In genomic region chr17:91079096-91079495, GRCm38 (mm10) we compare ENCODE assay signal across 24 mouse cellular contexts. TPM values are rescaled to one million over a fixed set of nuclear protein-coding genes. Genes with fewer than 3 reads are reported as not detected.
DNase-seq lines count a peak whose midpoint lies in the region; ATAC-seq and TF ChIP-seq lines count a peak whose summit lies in the region.
"Had no signal": no experiment of that assay in that cellular context is flagged by ENCODE, and none has a peak within 500 bp of the region (broad histone marks: within the 10 kb centered on the region; RNA-seq: fewer than 3 reads in every experiment).

No protein-coding gene starts in this region.

- H3K27me3 ChIP-seq in hindbrain, postnatal 0 days (ENCODE audit: insufficient read depth, low read length) = no peaks in the 10 kb centered on the region
- H3K27me3 ChIP-seq in hindbrain, embryonic 13.5 days = no peaks in the 10 kb centered on the region
- no peaks in the 10 kb centered on the region for H3K27me3 ChIP-seq in midbrain, postnatal 0 days (ENCODE audit: insufficient read depth, low read length)
- peaks cover 36% of the 10 kb centered on the region for H3K27me3 ChIP-seq in midbrain, embryonic 10.5 days (ENCODE audit: low read depth, poor library complexity, severe bottlenecking)
- H3K27me3 ChIP-seq: embryonic facial prominence, embryonic 15.5 days; hindbrain, embryonic 12.5 days; intestine, embryonic 15.5 days had no signal

- no peak overlapping the region for H3K27ac ChIP-seq in hindbrain, postnatal 0 days
- no peak overlapping the region for H3K27ac ChIP-seq in hindbrain, embryonic 13.5 days
- no peak overlapping the region for H3K27ac ChIP-seq in midbrain, postnatal 0 days (ENCODE audit: low read depth, low read length)
- H3K27ac ChIP-seq in midbrain, embryonic 10.5 days (replicated peaks) = no peak overlapping the region
- H3K27ac ChIP-seq: embryonic facial prominence, embryonic 15.5 days; forebrain, embryonic 10.5 days; gastrocnemius, adult 2 months; heart, embryonic 10.5 days; hindbrain, embryonic 12.5 days; intestine, embryonic 15.5 days had no signal

- no peak for ATAC-seq in hindbrain, postnatal 0 days
- ATAC-seq in hindbrain, embryonic 13.5 days (ENCODE audit: low FRiP score) = no peak
- ATAC-seq in midbrain, postnatal 0 days (ENCODE audit: low FRiP score) = no peak
- ATAC-seq: CD4-positive, CD25-positive, alpha-beta regulatory T cell, adult 4 months; intestine, embryonic 15.5 days had no signal

- H3K36me3 ChIP-seq in hindbrain, postnatal 0 days (ENCODE audit: insufficient read depth, low read length) = no peaks in the 10 kb centered on the region
- no peaks in the 10 kb centered on the region for H3K36me3 ChIP-seq in hindbrain, embryonic 13.5 days
- H3K36me3 ChIP-seq in midbrain, postnatal 0 days (ENCODE audit: insufficient read depth, low read length) = no peaks in the 10 kb centered on the region
- no peaks in the 10 kb centered on the region for H3K36me3 ChIP-seq in midbrain, embryonic 10.5 days
- H3K36me3 ChIP-seq: embryonic facial prominence, embryonic 15.5 days; forebrain, embryonic 10.5 days; G1E; heart, embryonic 10.5 days; hindbrain, embryonic 12.5 days; intestine, embryonic 15.5 days had no signal

- no peak overlapping the region for H3K4me3 ChIP-seq in hindbrain, postnatal 0 days (ENCODE audit: low read length)
- no peak overlapping the region for H3K4me3 ChIP-seq in hindbrain, embryonic 13.5 days
- no peak overlapping the region for H3K4me3 ChIP-seq in midbrain, postnatal 0 days (ENCODE audit: low read depth, low read length)
- no peak overlapping the region for H3K4me3 ChIP-seq in midbrain, embryonic 10.5 days
- H3K4me3 ChIP-seq: embryonic facial prominence, embryonic 15.5 days; erythroblast, embryonic 14.5 days; forebrain, embryonic 10.5 days; gastrocnemius, adult 2 months; heart, embryonic 10.5 days; hindbrain, embryonic 12.5 days; intestine, embryonic 15.5 days had no signal

- no peak overlapping the region for H3K4me2 ChIP-seq in hindbrain, postnatal 0 days (ENCODE audit: low read depth, low read length)
- H3K4me2 ChIP-seq in hindbrain, embryonic 13.5 days = no peak overlapping the region
- H3K4me2 ChIP-seq in midbrain, postnatal 0 days (ENCODE audit: low read depth, low read length, poor library complexity, severe bottlenecking) = no peak overlapping the region
- H3K4me2 ChIP-seq: embryonic facial prominence, embryonic 15.5 days; hindbrain, embryonic 12.5 days; intestine, embryonic 15.5 days had no signal

- no peak overlapping the region for H3K9ac ChIP-seq in hindbrain, postnatal 0 days (replicated peaks; ENCODE audit: low read length)
- H3K9ac ChIP-seq in hindbrain, embryonic 13.5 days = no peak overlapping the region
- H3K9ac ChIP-seq in midbrain, postnatal 0 days (replicated peaks; ENCODE audit: low read length, poor library complexity, severe bottlenecking) = no peak overlapping the region
- H3K9ac ChIP-seq: embryonic facial prominence, embryonic 15.5 days; hindbrain, embryonic 12.5 days; intestine, embryonic 15.5 days had no signal

- no peaks in the 10 kb centered on the region for H3K4me1 ChIP-seq in hindbrain, postnatal 0 days (ENCODE audit: insufficient read depth, low read length)
- H3K4me1 ChIP-seq in hindbrain, embryonic 13.5 days (replicated peaks) = peaks cover 5% of the 10 kb centered on the region
- peaks cover 3% of the 10 kb centered on the region; the same call in 1 of the 2 replicates for H3K4me1 ChIP-seq in midbrain, postnatal 0 days (ENCODE audit: insufficient read depth, low read length)
- peaks cover 9% of the 10 kb centered on the region; the same call in 1 of the 2 replicates for H3K4me1 ChIP-seq in midbrain, embryonic 10.5 days
- H3K4me1 ChIP-seq: embryonic facial prominence, embryonic 15.5 days; heart, embryonic 10.5 days; hindbrain, embryonic 12.5 days; intestine, embryonic 15.5 days had no signal

- H3K9me3 ChIP-seq in hindbrain, postnatal 0 days (ENCODE audit: low read length) = no peaks in the 10 kb centered on the region
- H3K9me3 ChIP-seq in hindbrain, embryonic 13.5 days = no peaks in the 10 kb centered on the region
- H3K9me3 ChIP-seq in midbrain, postnatal 0 days (ENCODE audit: low read length) = no peaks in the 10 kb centered on the region
- H3K9me3 ChIP-seq in midbrain, embryonic 10.5 days (replicated peaks) = no peaks in the 10 kb centered on the region
- H3K9me3 ChIP-seq: embryonic facial prominence, embryonic 15.5 days; forebrain, embryonic 10.5 days; G1E; heart, embryonic 10.5 days; hindbrain, embryonic 12.5 days; intestine, embryonic 15.5 days had no signal

- DNase-seq in hindbrain, postnatal 0 days (ENCODE audit: low spot score) = peak; percentile 43
- peak; percentile 27 for DNase-seq in midbrain, postnatal 0 days (ENCODE audit: low spot score)
- DNase-seq in midbrain, embryonic 10.5 days (ENCODE audit: low spot score) = no peak
- peak; percentile 2 for DNase-seq in gonadal fat pad, adult 2 months (ENCODE audit: low read depth)
- no peak for DNase-seq in T-cell, adult 2 months (ENCODE audit: low spot score)
- DNase-seq: adrenal gland, postnatal 10 days; B cell, adult 2 months; cerebellum, adult 18-20 months; cerebellum, adult 9-11 months; cerebellum, postnatal 36 days; gastrocnemius, adult 2 months; gastrocnemius, postnatal 25 days; heart, adult 18-20 months; heart, postnatal 10 days; heart, postnatal 4 days had no signal

- TF ChIP-seq CTCF in hindbrain, postnatal 0 days (IDR thresholded peaks at IDR 0.05; ENCODE audit: low read depth) = no peak
- no peak for TF ChIP-seq CTCF in midbrain, postnatal 0 days (IDR thresholded peaks at IDR 0.05)

RNA-seq across cellular contexts. Expression of gene Nrxn1, which starts 13.8 kb away (rescaled TPM):
- 487 and 584 TPM in 2 replicates for total RNA-seq in hindbrain, postnatal 0 days (2014; rRNA removed)
- 198 and 217 TPM in 2 replicates for polyA plus RNA-seq in hindbrain, postnatal 0 days (2015; fragmentation: Nextera tagmentation; extraction: Ambion mirVana)
- 142 and 143 TPM in 2 replicates for polyA plus RNA-seq in hindbrain, embryonic 13.5 days (2015; fragmentation: Nextera tagmentation; extraction: Ambion mirVana)
- total RNA-seq in midbrain, postnatal 0 days (2014; rRNA removed) = 472 and 498 TPM in 2 replicates
- polyA plus RNA-seq in midbrain, postnatal 0 days (2015; fragmentation: Nextera tagmentation; extraction: Ambion mirVana) = 209 and 240 TPM in 2 replicates
- polyA plus RNA-seq in midbrain, embryonic 10.5 days (2016; fragmentation: Nextera tagmentation; extraction: Ambion mirVana) = 4.2 and 8.3 TPM in 2 replicates
- polyA plus RNA-seq in gonadal fat pad, adult 2 months (2012; rRNA removed) = 0.57 and 0.85 TPM in 2 replicates
- polyA plus RNA-seq: erythroblast, embryonic 14.5 days; G1E had no signal

Comparison
In these comparisons a context has a peak if more than half of its experiments do, and no peak if none do; other contexts are left out.
1. DNase-seq: peak in hindbrain, postnatal 0 days (single experiment), midbrain, postnatal 0 days (single experiment) and gonadal fat pad, adult 2 months (single experiment); none in midbrain, embryonic 10.5 days (single experiment) and T-cell, adult 2 months (single experiment).
2. RNA of gene Nrxn1, which starts 13.8 kb away (polyA plus RNA-seq): 209 to 240 TPM in midbrain, postnatal 0 days, 198 to 217 TPM in hindbrain, postnatal 0 days and 142 to 143 TPM in hindbrain, embryonic 13.5 days; 4.2 to 8.3 TPM in midbrain, embryonic 10.5 days and 0.57 to 0.85 TPM in gonadal fat pad, adult 2 months; every median in the first group is over 10 times any median in the second.